Mouse (Mus musculus): ENCODE measurements around the gene Slc25a43.

Slc25a43 gene

DNA sequence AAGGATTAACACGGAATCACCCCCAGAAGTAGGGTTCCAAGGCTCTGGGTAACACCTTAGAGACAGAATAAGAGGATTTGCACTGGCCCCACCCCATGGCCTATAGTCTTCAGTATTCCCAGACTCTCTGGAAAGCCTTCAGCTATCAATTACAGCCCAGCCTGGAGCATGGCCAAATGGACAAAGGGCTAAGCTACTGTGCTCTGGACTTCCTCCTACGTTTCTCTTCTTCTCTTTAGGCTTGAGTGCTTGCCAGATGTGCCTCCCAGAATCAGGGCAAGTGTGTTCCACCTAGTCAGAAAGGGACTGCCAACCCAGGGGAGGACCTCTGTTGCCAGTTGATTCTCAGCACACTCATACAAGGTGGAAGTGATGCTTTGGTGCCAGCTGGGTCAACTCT lies 81.6 kb downstream of the Slc25a43 start:
- DNase-seq: no peak
